Mouse (Mus musculus) liver, adult 2 months (tissue): ENCODE measurements around the gene Prim2.

Experiments used
- CTCF ChIP-seq: fragments of 200-500 bp; IDR thresholded peaks from 2 replicates; pipeline ENCODE4 v1.5.1; 2011; ENCODE audit warnings: low read depth, low read length, control low read depth
- POLR2A ChIP-seq: fragments of 200-500 bp; IDR thresholded peaks from 2 replicates; pipeline ENCODE4 v1.6.1; 2011; ENCODE audit warnings: low read length, control low read depth; ENCODE audit not compliant: insufficient read depth; ENCODE audit errors: extremely low read depth

DNA sequence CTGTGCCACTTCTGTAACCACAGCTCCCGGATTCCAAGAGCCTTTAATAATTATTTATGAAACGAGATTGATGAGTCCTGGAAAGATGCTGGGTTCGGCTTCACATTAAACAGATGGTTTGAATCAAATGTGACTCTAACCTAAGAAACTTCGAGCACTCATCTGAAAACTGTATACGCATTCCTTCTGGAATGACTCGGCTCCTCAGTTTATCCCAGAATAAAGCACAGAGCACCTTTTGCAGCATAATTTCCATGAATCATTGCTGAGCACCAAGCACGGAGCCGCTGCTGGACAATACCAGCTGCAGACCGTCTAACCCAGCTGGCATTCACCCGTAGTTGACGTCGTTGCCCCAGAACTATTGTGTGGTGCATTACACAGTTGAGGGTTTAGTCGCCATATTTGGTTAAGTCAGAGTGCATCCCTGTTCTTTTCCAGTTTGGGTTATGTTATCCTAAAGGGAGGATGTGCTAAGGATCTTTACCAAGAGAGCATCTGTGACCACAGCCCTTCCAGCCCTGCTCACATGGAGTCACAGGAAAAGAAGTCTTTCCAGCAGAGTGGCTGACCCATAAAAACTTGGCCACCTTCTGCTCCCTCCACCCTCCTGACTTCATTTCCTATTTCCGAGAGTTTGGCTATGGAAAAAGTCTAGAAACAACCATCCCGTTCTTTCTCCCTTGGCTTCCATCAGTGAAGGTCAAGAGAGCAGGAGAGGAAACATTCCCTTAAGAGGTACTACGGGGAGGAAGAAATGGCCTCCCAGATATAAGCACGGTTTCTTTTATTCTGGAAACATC, 3.8 kb upstream of the Prim2 start:
- no peak for TF ChIP-seq CTCF
- TF ChIP-seq POLR2A = no peak
